20 mouse cellular contexts compared by ENCODE assay signal in genomic region chr7:74549013-74549582, GRCm38 (mm10). TPM values are rescaled to one million over a fixed set of nuclear protein-coding genes. Genes with fewer than 3 reads are reported as not detected.
DNase-seq lines count a peak whose midpoint lies in the region; ATAC-seq and TF ChIP-seq lines count a peak whose summit lies in the region.
"Had no signal": no experiment of that assay in that cellular context is flagged by ENCODE, and none has a peak within 500 bp of the region (broad histone marks: within the 10 kb centered on the region; RNA-seq: fewer than 3 reads in every experiment).

No protein-coding gene starts in this region.

- H3K27ac ChIP-seq in intestine, embryonic 15.5 days = no peak overlapping the region
- no peak overlapping the region for H3K27ac ChIP-seq in intestine, postnatal 0 days (ENCODE audit: low read depth, low read length)
- no peak overlapping the region for H3K27ac ChIP-seq in limb, embryonic 10.5 days
- H3K27ac ChIP-seq: embryonic facial prominence, embryonic 12.5 days; forebrain, embryonic 15.5 days; heart, adult 2 months; heart, embryonic 15.5 days; hindbrain, embryonic 10.5 days had no signal

- no peaks in the 10 kb centered on the region for H3K36me3 ChIP-seq in intestine, embryonic 15.5 days
- H3K36me3 ChIP-seq in intestine, postnatal 0 days (ENCODE audit: control insufficient read depth, insufficient read depth) = no peaks in the 10 kb centered on the region
- H3K36me3 ChIP-seq in megakaryocyte, embryonic 14.5 days (replicated peaks; ENCODE audit: low read length) = peaks cover 8% of the 10 kb centered on the region
- no peaks in the 10 kb centered on the region for H3K36me3 ChIP-seq in limb, embryonic 10.5 days
- H3K36me3 ChIP-seq: embryonic facial prominence, embryonic 12.5 days; forebrain, embryonic 15.5 days; heart, embryonic 15.5 days; hindbrain, embryonic 10.5 days had no signal

- no peak overlapping the region for H3K9ac ChIP-seq in intestine, embryonic 15.5 days
- H3K9ac ChIP-seq in intestine, postnatal 0 days (ENCODE audit: low read depth, low read length) = no peak overlapping the region
- H3K9ac ChIP-seq: embryonic facial prominence, embryonic 12.5 days; forebrain, embryonic 15.5 days; heart, embryonic 15.5 days had no signal

- peak; percentile 42; the same call in 1 of the 2 replicates for ATAC-seq in intestine, embryonic 15.5 days
- no peak for ATAC-seq in intestine, postnatal 0 days
- ATAC-seq in megakaryocyte, adult 5-6 weeks (ENCODE audit: poor library complexity, severe bottlenecking) = no peak
- peak; percentile 47 for ATAC-seq in megakaryocyte progenitor cell, adult 5-6 weeks (replicated peaks; ENCODE audit: poor library complexity)
- ATAC-seq: forebrain, embryonic 15.5 days; hindbrain, embryonic 16.5 days had no signal

- H3K4me2 ChIP-seq in intestine, embryonic 15.5 days (replicated peaks) = no peak overlapping the region
- H3K4me2 ChIP-seq in intestine, postnatal 0 days (replicated peaks; ENCODE audit: low read depth) = no peak overlapping the region
- H3K4me2 ChIP-seq: embryonic facial prominence, embryonic 12.5 days; forebrain, embryonic 15.5 days; heart, embryonic 11.5 days; heart, embryonic 15.5 days had no signal

- no peaks in the 10 kb centered on the region for H3K9me3 ChIP-seq in intestine, embryonic 15.5 days
- H3K9me3 ChIP-seq in intestine, postnatal 0 days (ENCODE audit: control insufficient read depth) = no peaks in the 10 kb centered on the region
- H3K9me3 ChIP-seq in megakaryocyte, embryonic 14.5 days = no peaks in the 10 kb centered on the region
- no peaks in the 10 kb centered on the region for H3K9me3 ChIP-seq in limb, embryonic 10.5 days (replicated peaks)
- H3K9me3 ChIP-seq: embryonic facial prominence, embryonic 12.5 days; forebrain, embryonic 15.5 days; heart, embryonic 15.5 days; hindbrain, embryonic 10.5 days had no signal

- peaks cover 16% of the 10 kb centered on the region for H3K27me3 ChIP-seq in intestine, embryonic 15.5 days (replicated peaks)
- peaks cover 10% of the 10 kb centered on the region; the same call in 1 of the 2 replicates for H3K27me3 ChIP-seq in intestine, postnatal 0 days (replicated peaks; ENCODE audit: control insufficient read depth, insufficient read depth, low read length)
- H3K27me3 ChIP-seq in megakaryocyte, embryonic 14.5 days (replicated peaks) = peaks cover 6% of the 10 kb centered on the region
- peaks cover 30% of the 10 kb centered on the region for H3K27me3 ChIP-seq in limb, embryonic 10.5 days (ENCODE audit: low read depth, poor library complexity, severe bottlenecking)
- H3K27me3 ChIP-seq: forebrain, embryonic 15.5 days had no signal

- no peak overlapping the region for H3K4me3 ChIP-seq in intestine, embryonic 15.5 days (replicated peaks)
- H3K4me3 ChIP-seq in intestine, postnatal 0 days (ENCODE audit: low read depth, low read length) = no peak overlapping the region
- peak overlapping the region; percentile 3 for H3K4me3 ChIP-seq in megakaryocyte, embryonic 14.5 days (replicated peaks)
- H3K4me3 ChIP-seq in limb, embryonic 10.5 days = no peak overlapping the region
- H3K4me3 ChIP-seq: embryonic facial prominence, embryonic 12.5 days; forebrain, embryonic 15.5 days; heart, adult 2 months; heart, embryonic 15.5 days; hindbrain, embryonic 10.5 days had no signal

- TF ChIP-seq CTCF in intestine, postnatal 0 days (IDR thresholded peaks at IDR 0.05; ENCODE audit: low read depth) = no peak

- 42% methylated on average over 6 of the region's 6 CpGs for WGBS in intestine, embryonic 15.5 days
- 34% methylated on average over 6 of the region's 6 CpGs for WGBS in intestine, postnatal 0 days
- 65% methylated on average over 6 of the region's 6 CpGs for WGBS in limb, embryonic 10.5 days

- no peak for DNase-seq in limb, embryonic 10.5 days (ENCODE audit: low spot score)
- DNase-seq in liver = no peak
- DNase-seq: adrenal gland, postnatal 10 days; cerebellum, adult 11 months; cerebellum, adult 8-10 months; cerebellum, postnatal 14 days; gastrocnemius, postnatal 10 days; heart, adult 2 months; heart, postnatal 14 days had no signal

- peaks cover 3% of the 10 kb centered on the region for H3K4me1 ChIP-seq in intestine, embryonic 15.5 days (replicated peaks)
- peaks cover 5% of the 10 kb centered on the region; the same call in 1 of the 2 replicates for H3K4me1 ChIP-seq in intestine, postnatal 0 days (replicated peaks; ENCODE audit: control insufficient read depth, insufficient read depth, low read length)
- peaks cover 74% of the 10 kb centered on the region for H3K4me1 ChIP-seq in megakaryocyte, embryonic 14.5 days
- H3K4me1 ChIP-seq in limb, embryonic 10.5 days = peaks cover 31% of the 10 kb centered on the region

RNA-seq across cellular contexts. Expression of gene Slco3a1, which starts 5.5 kb away (rescaled TPM):
- polyA plus RNA-seq in intestine, embryonic 15.5 days (2015; fragmentation: Nextera tagmentation; extraction: Ambion mirVana) = 7.3 and 8.1 TPM in 2 replicates
- 7.4 and 8.1 TPM in 2 replicates for polyA plus RNA-seq in intestine, postnatal 0 days (2015; fragmentation: Nextera tagmentation; extraction: Ambion mirVana)
- 9.0 and 9.4 TPM in 2 replicates for polyA plus RNA-seq in megakaryocyte, embryonic 14.5 days (2012; ENCODE audit: insufficient read depth, low replicate concordance)
- total RNA-seq in megakaryocyte, adult 5-6 weeks (2015) = 3.8 and 6.5 TPM in 2 replicates
- 3.5 and 5.2 TPM in 2 replicates for total RNA-seq in megakaryocyte, adult 5-6 weeks (2017)
- 31.7 and 44.6 TPM in 2 replicates for total RNA-seq in megakaryocyte progenitor cell, adult 5-6 weeks (2015)
- 21.6 and 23.5 TPM in 2 replicates for total RNA-seq in megakaryocyte progenitor cell, adult 5-6 weeks (2017)
- polyA plus RNA-seq in limb, embryonic 10.5 days (2016; fragmentation: Nextera tagmentation; extraction: Ambion mirVana) = 5.6 and 6.7 TPM in 2 replicates

Comparison
In these comparisons a context has a peak if more than half of its experiments do, and no peak if none do; other contexts are left out.
1. ATAC-seq: peak in intestine, embryonic 15.5 days (single experiment) and megakaryocyte progenitor cell, adult 5-6 weeks (single experiment); none in intestine, postnatal 0 days (single experiment) and megakaryocyte, adult 5-6 weeks (single experiment).